ENCODE assay signal across 8 mouse cellular contexts in genomic region chr13:49021693-49022092, GRCm38 (mm10). TPM values are rescaled to one million over a fixed set of nuclear protein-coding genes. Genes with fewer than 3 reads are reported as not detected.
DNase-seq lines count a peak whose midpoint lies in the region; ATAC-seq lines count a peak whose summit lies in the region.

No protein-coding gene starts in this region.

- ATAC-seq in forebrain, embryonic 11.5 days (replicated peaks; ENCODE audit: low FRiP score), result no peak
- ATAC-seq in forebrain, embryonic 16.5 days, result no peak
- ATAC-seq in megakaryocyte-erythroid progenitor cell, adult 5-6 weeks (replicated peaks; ENCODE audit: low FRiP score, low TSS enrichment, poor library complexity, severe bottlenecking), result peak; percentile 74

- H3K27ac ChIP-seq in forebrain, embryonic 11.5 days (ENCODE audit: low read depth, low read length), result no peak overlapping the region
- no peak overlapping the region for H3K27ac ChIP-seq in forebrain, embryonic 16.5 days (ENCODE audit: low read length)

- H3K36me3 ChIP-seq in forebrain, embryonic 11.5 days (ENCODE audit: control insufficient read depth, insufficient read depth, low read length), result no peaks in the 10 kb centered on the region
- H3K36me3 ChIP-seq in forebrain, embryonic 16.5 days (ENCODE audit: control insufficient read depth, insufficient read depth), result no peaks in the 10 kb centered on the region

- no peak overlapping the region for H3K4me3 ChIP-seq in forebrain, embryonic 11.5 days (ENCODE audit: low read depth, low read length)
- no peak overlapping the region for H3K4me3 ChIP-seq in forebrain, embryonic 16.5 days (replicated peaks; ENCODE audit: low read length)

- peaks cover 7% of the 10 kb centered on the region; the same call in 1 of the 2 replicates for H3K9me3 ChIP-seq in forebrain, embryonic 11.5 days (ENCODE audit: control insufficient read depth, low read length)
- H3K9me3 ChIP-seq in forebrain, embryonic 16.5 days (ENCODE audit: control insufficient read depth, low read length), result 0 out of 2 replicates have a peak, but pooled peaks cover 3% of the 10 kb centered on the region

- H3K4me1 ChIP-seq in forebrain, embryonic 11.5 days (replicated peaks; ENCODE audit: control insufficient read depth, insufficient read depth, low read length), result peaks cover 6% of the 10 kb centered on the region; the same call in 1 of the 2 replicates
- H3K4me1 ChIP-seq in forebrain, embryonic 16.5 days (replicated peaks; ENCODE audit: control insufficient read depth, insufficient read depth, low read length), result peaks cover 3% of the 10 kb centered on the region; the same call in 1 of the 2 replicates

- H3K9ac ChIP-seq in forebrain, embryonic 11.5 days (ENCODE audit: low read length), result no peak overlapping the region
- H3K9ac ChIP-seq in forebrain, embryonic 16.5 days (replicated peaks; ENCODE audit: low read depth, low read length), result no peak overlapping the region

- H3K4me2 ChIP-seq in forebrain, embryonic 11.5 days (ENCODE audit: low read depth, low read length, severe bottlenecking), result no peak overlapping the region
- H3K4me2 ChIP-seq in forebrain, embryonic 16.5 days (ENCODE audit: low read length), result no peak overlapping the region

- peak; percentile 63 for DNase-seq in forebrain, embryonic 11.5 days (ENCODE audit: low spot score)
- peak; percentile 56 for DNase-seq in right cerebral cortex, postnatal 4 days
- DNase-seq in right cerebral cortex, adult 2 months (ENCODE audit: low spot score in 2 of 2), result no peak
- DNase-seq in embryo, embryonic 11 days, result peak; percentile 36
- peak; percentile 87 for DNase-seq in thymus, postnatal 4 days
- no peak for DNase-seq in gastrocnemius, adult 8-10 months (ENCODE audit: low spot score in 2 of 2)

- 65% methylated on average over 3 of the region's 3 CpGs for WGBS in forebrain, embryonic 11.5 days
- WGBS in forebrain, embryonic 16.5 days, result 73% methylated on average over 3 of the region's 3 CpGs

- no peaks in the 10 kb centered on the region for H3K27me3 ChIP-seq in forebrain, embryonic 11.5 days (ENCODE audit: control insufficient read depth, insufficient read depth, low read length)
- H3K27me3 ChIP-seq in forebrain, embryonic 16.5 days (replicated peaks; ENCODE audit: control insufficient read depth, insufficient read depth, low read length), result no peaks in the 10 kb centered on the region

RNA-seq across cellular contexts. Expression of gene Fam120a, which starts 53.9 kb away (rescaled TPM):
- polyA plus RNA-seq in forebrain, embryonic 11.5 days (2014; fragmentation: Nextera tagmentation; extraction: Ambion mirVana), result 20.4 and 22.5 TPM in 2 replicates
- polyA plus RNA-seq in forebrain, embryonic 16.5 days (2015; fragmentation: Nextera tagmentation; extraction: Ambion mirVana), result 13.7 and 14.8 TPM in 2 replicates
- total RNA-seq in megakaryocyte-erythroid progenitor cell, adult 5-6 weeks (2014; fragmentation: Nextera tagmentation), result 186 and 189 TPM in 2 replicates
- 134 and 158 TPM in 2 replicates for total RNA-seq in megakaryocyte-erythroid progenitor cell, adult 5-6 weeks (2017)
- 100 to 1,000 TPM; 110 to 144 (median 118) TPM for total RNA-seq in gastrocnemius, adult 8-10 months (2022)

Comparison
In these comparisons a context has a peak if more than half of its experiments do, and no peak if none do; other contexts are left out.
1. DNase-seq: peak in forebrain, embryonic 11.5 days (single experiment), right cerebral cortex, postnatal 4 days (single experiment), embryo, embryonic 11 days (single experiment) and thymus, postnatal 4 days (single experiment); none in right cerebral cortex, adult 2 months (0 of 2) and gastrocnemius, adult 8-10 months (0 of 2).